Mouse (Mus musculus): ENCODE measurements around the gene Mrpl45. TPM values are rescaled to one million over a fixed set of nuclear protein-coding genes. Genes with fewer than 3 reads are reported as not detected.
"Not testable (repeated sequence)": the region's sequence is repeated elsewhere in the genome, so short reads cannot be mapped to it uniquely, and the experiment has no call there.

Mrpl45 gene
- total and polyA plus RNA-seq, 3 experiments = 13.1 to 77.5 (median 46.3) TPM

- no peaks in the 10 kb centered on the region for H3K36me3 ChIP-seq (replicated peaks)
- H3K9me3 ChIP-seq (replicated peaks) = no peaks in the 10 kb centered on the region
- no peak overlapping the region for H3K4me3 ChIP-seq (ENCODE audit: low read depth, low read length)
- DNase-seq (ENCODE audit: low spot score) (no peak), ATAC-seq (ENCODE audit: extremely low read depth, insufficient number of reproducible peaks, low FRiP score, poor library complexity, severe bottlenecking) (no peak)
- H3K27me3 ChIP-seq (ENCODE audit: insufficient read depth, low read length) = no peaks in the 10 kb centered on the region; the same call in 1 of the 2 replicates
- no peak for TF ChIP-seq GATA1 (IDR thresholded peaks at IDR 0.05; ENCODE audit: borderline replicate concordance, low read length)
- H3K4me1 ChIP-seq (ENCODE audit: insufficient read depth, low read depth, low read length) = peaks cover 24% of the 10 kb centered on the region
Observed at GRCm38 (mm10) chr11:97304631-97305030, 10.9 kb upstream of the Mrpl45 start.

- ATAC-seq (ENCODE audit: extremely low read depth, insufficient number of reproducible peaks, low FRiP score, poor library complexity, severe bottlenecking) (no peak), DNase-seq (ENCODE audit: low spot score) (no peak)
- Histone ChIP-seq H3K4me1 (ENCODE audit: insufficient read depth, low read depth, low read length) (peaks cover 34% of the 10 kb centered on the region), H3K9me3 (replicated peaks) (no peaks in the 10 kb centered on the region), H3K36me3 (replicated peaks) (no peaks in the 10 kb centered on the region), H3K4me3 (ENCODE audit: low read depth, low read length) (no peak overlapping the region), H3K27me3 (ENCODE audit: insufficient read depth, low read length) (no peaks in the 10 kb centered on the region)
- no peak for TF ChIP-seq TAL1 (conservative IDR thresholded peaks at IDR 0.05; ENCODE audit: low read depth, low read length)
Observed at GRCm38 (mm10) chr11:97307294-97308069, 8.0 kb upstream of the Mrpl45 start.

- TF ChIP-seq GATA2 (IDR thresholded peaks at IDR 0.05; ENCODE audit: borderline replicate concordance, low read depth, low read length) (no peak), GATA1 (IDR thresholded peaks at IDR 0.05; ENCODE audit: borderline replicate concordance, low read length) (no peak), TAL1 (conservative IDR thresholded peaks at IDR 0.05; ENCODE audit: low read depth, low read length) (no peak), POLR2AphosphoS5 (IDR thresholded peaks at IDR 0.05; ENCODE audit: insufficient replicate concordance, low read depth, low read length) (no peak), CTCF (IDR thresholded peaks at IDR 0.05; ENCODE audit: low read depth, low read length) (no peak)
- peaks cover 30% of the 10 kb centered on the region for H3K4me1 ChIP-seq (ENCODE audit: insufficient read depth, low read depth, low read length)
- H3K27me3 ChIP-seq (ENCODE audit: insufficient read depth, low read length) = no peaks in the 10 kb centered on the region
- DNase-seq (ENCODE audit: low spot score) (no peak), ATAC-seq (ENCODE audit: extremely low read depth, insufficient number of reproducible peaks, low FRiP score, poor library complexity, severe bottlenecking) (no peak)
- H3K36me3 ChIP-seq (replicated peaks) = no peaks in the 10 kb centered on the region
- H3K9me3 ChIP-seq (replicated peaks) = no peaks in the 10 kb centered on the region
- H3K4me3 ChIP-seq (ENCODE audit: low read depth, low read length) = peak overlapping the region; percentile 65
Observed at GRCm38 (mm10) chr11:97308806-97309450, 6.6 kb upstream of the Mrpl45 start.

- Histone ChIP-seq H3K36me3 (replicated peaks) (no peaks in the 10 kb centered on the region), H3K9me3 (replicated peaks) (no peaks in the 10 kb centered on the region), H3K27me3 (ENCODE audit: insufficient read depth, low read length) (no peaks in the 10 kb centered on the region), H3K4me3 (ENCODE audit: low read depth, low read length) (peak overlapping the region; percentile 65), H3K4me1 (ENCODE audit: insufficient read depth, low read depth, low read length) (peaks cover 30% of the 10 kb centered on the region)
- TF ChIP-seq GATA2 (IDR thresholded peaks at IDR 0.05; ENCODE audit: borderline replicate concordance, low read depth, low read length) (no peak), POLR2AphosphoS5 (IDR thresholded peaks at IDR 0.05; ENCODE audit: insufficient replicate concordance, low read depth, low read length) (no peak), GATA1 (IDR thresholded peaks at IDR 0.05; ENCODE audit: borderline replicate concordance, low read length) (no peak), TAL1 (conservative IDR thresholded peaks at IDR 0.05; ENCODE audit: low read depth, low read length) (no peak), CTCF (IDR thresholded peaks at IDR 0.05; ENCODE audit: low read depth, low read length) (no peak)
- DNase-seq (ENCODE audit: low spot score) = peak; percentile 74
- ATAC-seq (ENCODE audit: extremely low read depth, insufficient number of reproducible peaks, low FRiP score, poor library complexity, severe bottlenecking) = peak; percentile 66
Observed at GRCm38 (mm10) chr11:97309451-97309836, 6.1 kb upstream of the Mrpl45 start.

GRCm38 (mm10) chr11:97309911-97310571 lies 5.5 kb upstream of the Mrpl45 start:
- H3K27me3 ChIP-seq (ENCODE audit: insufficient read depth, low read length) = no peaks in the 10 kb centered on the region
- DNase-seq (ENCODE audit: low spot score) (peak; percentile 68), ATAC-seq (ENCODE audit: extremely low read depth, insufficient number of reproducible peaks, low FRiP score, poor library complexity, severe bottlenecking) (no peak)
- H3K4me3 ChIP-seq (ENCODE audit: low read depth, low read length) = peak overlapping the region; percentile 65
- TF ChIP-seq POLR2AphosphoS5 (IDR thresholded peaks at IDR 0.05; ENCODE audit: insufficient replicate concordance, low read depth, low read length) = no peak
- TF ChIP-seq GATA1 (IDR thresholded peaks at IDR 0.05; ENCODE audit: borderline replicate concordance, low read length) = no peak
- no peak for TF ChIP-seq TAL1 (conservative IDR thresholded peaks at IDR 0.05; ENCODE audit: low read depth, low read length)
- 0 out of 2 replicates have a peak, but pooled peaks have one; percentile 25 for TF ChIP-seq CTCF (IDR thresholded peaks at IDR 0.05; ENCODE audit: low read depth, low read length)
- H3K9me3 ChIP-seq (replicated peaks) = no peaks in the 10 kb centered on the region
- H3K36me3 ChIP-seq (replicated peaks) = no peaks in the 10 kb centered on the region
- peaks cover 34% of the 10 kb centered on the region for H3K4me1 ChIP-seq (ENCODE audit: insufficient read depth, low read depth, low read length)

- DNase-seq (ENCODE audit: low spot score) = no peak
- no peaks in the 10 kb centered on the region for H3K27me3 ChIP-seq (ENCODE audit: insufficient read depth, low read length)
- H3K4me3 ChIP-seq (ENCODE audit: low read depth, low read length) = peak overlapping the region; percentile 7; the same call in 1 of the 2 replicates
- H3K9me3 ChIP-seq (replicated peaks) = no peaks in the 10 kb centered on the region
- peaks cover 34% of the 10 kb centered on the region for H3K4me1 ChIP-seq (ENCODE audit: insufficient read depth, low read depth, low read length)
- TF ChIP-seq CTCF (IDR thresholded peaks at IDR 0.05; ENCODE audit: low read depth, low read length) (no peak), GATA1 (IDR thresholded peaks at IDR 0.05; ENCODE audit: borderline replicate concordance, low read length) (no peak), TAL1 (conservative IDR thresholded peaks at IDR 0.05; ENCODE audit: low read depth, low read length) (no peak)
- H3K36me3 ChIP-seq (replicated peaks) = no peaks in the 10 kb centered on the region
- ATAC-seq (ENCODE audit: extremely low read depth, insufficient number of reproducible peaks, low FRiP score, poor library complexity, severe bottlenecking) = no peak
Observed at GRCm38 (mm10) chr11:97310895-97311631, 4.5 kb upstream of the Mrpl45 start.

GRCm38 (mm10) chr11:97312871-97313270 lies 2.6 kb upstream of the Mrpl45 start:
- not testable (repeated sequence) for H3K4me3 ChIP-seq (ENCODE audit: low read depth, low read length); ATAC-seq (ENCODE audit: extremely low read depth, insufficient number of reproducible peaks, low FRiP score, poor library complexity, severe bottlenecking); H3K36me3 ChIP-seq (replicated peaks); H3K27me3 ChIP-seq (ENCODE audit: insufficient read depth, low read length); H3K9me3 ChIP-seq (replicated peaks); DNase-seq (ENCODE audit: low spot score)
- peaks cover 44% of the 10 kb centered on the region for H3K4me1 ChIP-seq (ENCODE audit: insufficient read depth, low read depth, low read length)

Data from G1E (cell line).